Mouse (Mus musculus): ENCODE results near the gene Krt5.
"Not testable (repeated sequence)": the region's sequence is repeated elsewhere in the genome, so short reads cannot be mapped to it uniquely, and the experiment has no call there.

The Krt5 gene

DNA sequence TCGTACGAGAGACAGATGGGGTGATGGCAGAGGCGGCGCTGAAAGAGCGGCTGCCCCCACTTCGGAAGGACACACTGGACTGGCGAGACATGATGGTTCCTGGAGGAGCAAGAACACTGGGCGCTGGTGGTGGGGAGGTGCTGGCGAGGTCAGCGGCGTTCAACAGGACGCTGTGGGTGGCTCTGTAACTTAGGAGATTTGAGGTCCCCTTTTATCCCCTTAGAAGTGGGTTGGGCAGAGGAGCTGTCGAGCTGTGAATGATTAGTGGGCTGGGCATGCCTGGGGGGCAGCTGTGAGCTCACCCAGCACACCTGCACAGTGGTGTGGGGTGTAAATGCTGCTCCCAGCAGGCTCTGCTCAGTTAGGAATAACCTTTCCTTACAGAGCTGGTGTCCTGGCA lies at the start of gene Krt5:
Krt5 (minus strand) TSS at position 179 of the 400 bp plus-strand sequence.
- no peak for DNase-seq (ENCODE audit: low read depth, low spot score)

GRCm38 (mm10) chr15:101742711-101743110 lies 30.0 kb upstream of the Krt5 start, which contains the start of gene Krt71:
TSS of gene Krt71 (minus strand) at chr15:101743109.
- no peak for DNase-seq (ENCODE audit: low read depth, low spot score)

- DNase-seq (ENCODE audit: low read depth, low spot score), result no peak
Measured at GRCm38 (mm10) chr15:101737786-101738185, 25.1 kb upstream of the Krt5 start.

DNA sequence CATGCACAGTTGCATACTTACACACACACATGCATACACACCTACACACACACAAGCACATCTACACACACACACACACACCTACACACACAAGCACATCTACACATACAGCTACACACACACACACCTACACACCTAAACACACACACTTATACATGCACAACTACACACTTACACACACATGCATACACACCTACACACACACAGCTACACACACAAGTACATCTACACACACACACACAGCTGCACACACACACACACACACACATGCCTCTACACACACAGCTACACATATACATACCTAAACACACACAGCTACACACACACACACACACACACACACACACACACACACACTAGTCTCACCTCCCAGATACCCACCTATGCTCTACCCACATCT lies 18.0 kb upstream of the Krt5 start:
- no peak for DNase-seq (ENCODE audit: low read depth, low spot score)

DNA sequence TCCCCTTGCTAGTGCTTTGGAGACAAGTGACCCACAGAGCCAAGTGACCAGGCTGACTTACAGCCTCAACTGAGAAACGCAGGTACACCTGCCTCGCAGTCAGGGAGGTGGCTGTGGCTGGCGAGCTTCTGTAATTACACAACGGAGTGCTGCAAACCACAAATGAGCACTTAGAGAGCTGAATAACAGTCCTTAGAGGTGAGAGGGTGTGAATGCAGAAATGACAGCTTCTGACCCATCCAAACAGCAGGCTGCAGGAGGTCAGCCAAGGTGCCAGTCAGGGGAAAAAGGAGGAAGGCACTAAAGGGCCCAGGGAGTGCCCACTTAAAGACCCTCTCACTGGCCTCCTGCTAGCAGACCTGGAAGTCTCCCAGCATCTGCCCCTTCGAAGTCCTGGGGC lies 12.0 kb upstream of the Krt5 start:
- no peak for DNase-seq (ENCODE audit: low read depth, low spot score)

- DNase-seq (ENCODE audit: low read depth, low spot score), result no peak
Measured at GRCm38 (mm10) chr15:101715831-101716230, 3.1 kb upstream of the Krt5 start.

DNA sequence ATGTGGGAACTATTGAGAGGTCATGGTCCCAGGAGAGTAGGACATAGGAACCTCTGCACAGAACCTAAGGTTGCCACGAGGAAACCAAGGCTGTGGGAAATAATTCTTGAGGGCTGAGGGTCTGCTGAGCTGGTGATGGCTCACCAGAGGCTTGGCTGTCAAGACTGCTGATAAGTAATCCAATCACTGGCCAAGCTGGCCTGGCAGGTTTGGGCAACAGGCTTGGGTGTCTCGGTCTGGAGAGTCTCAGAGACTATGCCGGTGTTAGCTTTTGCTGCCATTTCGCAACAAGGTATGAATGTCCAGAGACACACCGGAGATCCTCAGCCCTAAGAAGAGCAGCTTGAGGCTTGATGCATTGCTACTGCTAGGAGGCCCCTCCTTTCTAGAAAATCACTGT lies 1.7 kb upstream of the Krt5 start:
- no peak for DNase-seq (ENCODE audit: low read depth, low spot score)

GRCm38 (mm10) chr15:101713731-101714130 lies 1.0 kb upstream of the Krt5 start:
- no peak for DNase-seq (ENCODE audit: low read depth, low spot score)

GRCm38 (mm10) chr15:101708683-101709082 lies 4.0 kb downstream of the Krt5 start:
- DNase-seq (ENCODE audit: low read depth, low spot score), result no peak

- DNase-seq (ENCODE audit: low read depth, low spot score), result no peak
Measured at GRCm38 (mm10) chr15:101707454-101707853, 5.2 kb downstream of the Krt5 start.

DNA sequence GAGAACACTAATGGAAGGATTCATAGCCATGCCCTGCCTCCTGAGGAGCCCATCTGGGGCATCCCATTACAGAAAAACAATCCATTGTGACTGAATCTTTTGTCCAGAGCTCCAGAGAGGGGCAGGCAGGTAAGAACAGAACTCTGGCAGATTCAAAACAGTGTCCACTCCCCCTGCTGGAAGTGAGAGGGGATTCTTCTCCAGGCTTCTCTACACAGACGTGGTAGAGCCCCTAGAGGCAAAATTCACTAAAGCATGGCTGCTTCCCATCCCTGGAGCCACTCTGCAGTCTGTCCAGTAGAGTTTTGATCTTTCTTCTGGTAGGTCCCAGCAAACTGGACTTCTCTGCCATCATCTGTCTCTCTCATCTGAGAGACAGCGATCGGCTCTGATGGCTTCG lies 8.6 kb downstream of the Krt5 start:
- no peak for DNase-seq (ENCODE audit: low read depth, low spot score)

- DNase-seq (ENCODE audit: low read depth, low spot score), result no peak
Measured at GRCm38 (mm10) chr15:101702380-101702779, 10.3 kb downstream of the Krt5 start.

DNA sequence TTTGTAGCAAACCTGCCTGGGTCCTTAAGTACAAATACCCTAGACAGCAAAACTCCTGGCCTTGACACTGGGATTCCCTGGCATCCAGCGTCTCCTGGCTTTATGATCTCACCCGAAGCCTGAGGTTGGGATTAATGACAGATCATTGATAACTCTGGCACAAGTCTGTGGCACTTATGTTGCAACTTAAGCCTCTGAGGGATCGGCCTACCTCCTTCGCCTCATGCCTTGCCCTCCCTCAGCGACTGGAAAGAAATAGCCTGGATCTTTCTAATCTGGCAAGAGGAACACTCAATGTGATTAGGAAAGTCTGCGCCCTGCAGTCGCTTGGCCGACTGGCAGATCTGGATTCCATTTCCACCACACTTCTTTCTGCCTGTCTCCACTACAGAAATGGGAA lies 12.8 kb downstream of the Krt5 start:
- DNase-seq (ENCODE audit: low read depth, low spot score), result no peak

DNA sequence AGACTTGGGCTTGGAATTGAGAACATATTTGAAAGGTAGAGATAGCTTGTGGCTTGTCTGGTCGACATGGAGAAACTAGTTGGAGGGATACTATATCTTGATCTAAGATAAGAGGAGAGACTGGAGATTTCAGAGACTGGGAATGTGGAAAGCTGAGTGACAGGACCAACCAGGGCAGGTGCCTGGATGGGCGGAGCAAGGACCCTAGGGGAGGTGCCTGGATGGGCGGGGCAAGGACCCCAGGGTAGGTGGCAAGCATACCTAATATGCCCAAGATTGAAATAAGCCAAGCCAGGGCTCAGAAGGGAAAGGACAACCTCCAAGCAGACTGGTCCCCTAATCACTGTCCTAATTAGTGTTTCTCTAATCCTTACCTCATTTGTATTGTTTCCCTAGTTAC lies 13.5 kb downstream of the Krt5 start:
- no peak for DNase-seq (ENCODE audit: low read depth, low spot score)

DNA sequence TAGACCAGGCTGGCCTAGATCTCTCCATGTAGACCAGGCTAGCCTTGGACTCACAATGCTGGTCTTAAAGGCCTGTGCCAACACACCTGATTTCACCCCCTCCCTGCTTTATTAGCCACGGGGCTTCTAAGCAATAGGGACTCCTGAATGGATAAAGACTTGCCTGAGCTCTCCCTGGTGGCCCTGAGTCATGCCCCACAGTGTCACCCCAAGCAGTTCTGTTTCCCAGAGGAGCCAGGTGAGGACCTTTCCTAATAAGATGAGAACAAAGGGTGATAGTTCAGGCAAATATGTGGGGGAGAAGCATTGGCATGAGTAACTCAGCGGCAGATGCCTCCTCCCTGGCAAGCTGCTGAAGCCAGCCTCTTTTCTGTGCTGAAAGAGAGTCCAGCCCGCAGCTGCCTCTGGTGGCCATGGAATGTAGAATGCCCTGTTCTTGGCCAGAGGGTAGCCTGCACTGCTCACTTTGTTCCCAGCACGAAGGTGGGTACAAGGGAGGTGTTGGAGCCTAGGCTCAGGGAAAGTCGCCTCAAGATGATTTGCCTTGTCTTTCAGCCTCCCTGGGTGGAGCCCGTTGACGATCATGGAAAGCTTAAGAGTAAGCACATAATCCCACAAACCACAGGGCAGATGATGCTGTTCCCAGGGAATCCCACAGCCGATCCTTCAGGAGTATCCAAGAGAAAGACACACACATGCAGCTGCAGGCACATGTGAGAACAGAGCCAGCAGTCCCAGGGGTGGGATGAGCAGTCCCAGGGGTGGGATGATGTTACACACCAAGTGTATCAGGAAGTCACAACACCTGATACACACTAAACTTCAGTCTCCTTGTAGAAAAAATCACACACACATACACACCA lies 15.1 kb downstream of the Krt5 start:
- no peak for DNase-seq (ENCODE audit: low read depth, low spot score)

GRCm38 (mm10) chr15:101694207-101694606 lies 18.5 kb downstream of the Krt5 start, which contains the start of gene Krt6a:
TSS of gene Krt6a (minus strand) at chr15:101694307.
- DNase-seq (ENCODE audit: low read depth, low spot score), result no peak

DNA sequence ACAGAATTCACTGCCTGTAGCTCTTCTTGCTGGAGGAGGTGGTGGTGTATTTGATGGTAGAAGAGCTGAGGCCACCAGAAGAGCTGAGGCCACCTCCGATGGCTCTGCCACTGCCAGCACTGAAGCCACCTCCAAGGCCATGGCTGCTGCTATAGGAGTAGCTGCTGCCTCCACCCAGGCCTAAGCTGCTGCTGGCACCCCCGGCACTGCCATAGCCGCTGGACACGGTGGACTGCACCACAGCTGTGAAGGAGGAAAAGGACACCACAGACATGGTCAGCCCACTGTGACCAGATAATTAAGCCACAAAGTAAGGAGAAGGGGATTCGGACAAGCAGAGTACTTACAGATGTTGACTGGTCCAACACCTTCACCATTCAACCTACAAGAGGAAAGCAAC lies 22.2 kb downstream of the Krt5 start:
- DNase-seq (ENCODE audit: low read depth, low spot score), result not testable (repeated sequence)

DNA sequence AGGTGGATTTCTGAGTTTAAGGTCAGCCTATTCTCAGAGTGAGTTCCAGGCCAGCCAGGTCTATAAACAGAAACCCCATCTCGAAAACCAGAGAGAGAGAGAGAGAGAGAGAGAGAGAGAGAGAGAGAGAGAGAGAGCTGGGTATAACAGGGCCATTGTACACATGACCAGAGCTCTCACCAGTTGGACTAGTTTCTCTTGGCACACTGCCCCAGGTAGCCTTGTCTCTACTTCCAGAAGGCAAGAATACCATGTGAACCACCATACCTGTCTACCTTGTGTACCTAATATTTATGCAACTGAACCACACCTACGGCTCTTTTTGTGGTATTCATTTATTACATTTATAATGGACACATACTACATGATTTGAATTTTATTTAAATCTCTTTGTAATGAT lies 24.5 kb downstream of the Krt5 start:
- no peak for DNase-seq (ENCODE audit: low read depth, low spot score)

DNA sequence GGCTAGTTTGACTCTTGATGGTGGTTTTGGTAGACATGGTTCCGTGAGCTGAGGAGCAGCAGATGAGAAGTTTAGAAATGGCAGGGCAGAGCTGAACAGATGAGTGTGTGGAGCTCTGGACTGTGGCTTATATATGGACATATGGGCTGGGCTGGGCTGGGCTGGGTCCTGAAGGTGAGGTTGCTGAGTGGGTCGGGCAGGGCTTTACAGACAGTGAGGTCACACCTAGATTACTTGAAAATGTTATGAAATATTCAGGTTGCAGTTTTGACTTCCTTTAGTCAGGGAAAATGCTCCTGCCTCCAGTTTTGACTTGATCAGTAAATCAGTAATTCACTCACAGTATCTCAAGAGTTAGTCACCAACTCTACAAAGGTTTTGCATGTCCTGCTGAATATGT lies 32.5 kb downstream of the Krt5 start, which contains the start of gene Krt6b:
Krt6b (minus strand) TSS at position 101 of the 400 bp plus-strand sequence.
- no peak for DNase-seq (ENCODE audit: low read depth, low spot score)

DNA sequence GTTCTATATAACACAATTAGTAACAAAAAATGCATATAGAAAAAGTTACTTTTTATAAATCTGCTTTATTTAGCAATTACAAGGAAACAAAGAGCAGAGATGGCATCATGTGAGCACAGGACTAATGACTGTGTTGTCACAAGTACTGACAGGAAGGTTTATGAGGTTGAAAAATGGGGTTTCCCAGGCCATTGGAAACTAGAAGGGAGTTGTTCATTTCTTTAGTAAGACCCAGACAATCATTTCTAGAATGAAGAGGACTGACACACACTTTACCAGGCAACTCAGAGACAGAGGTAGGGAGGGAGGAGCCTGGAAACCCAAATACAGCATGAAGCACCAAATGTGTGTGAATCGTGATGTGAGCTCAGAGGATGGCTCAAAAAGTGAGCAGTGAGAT lies 36.7 kb downstream of the Krt5 start:
- DNase-seq (ENCODE audit: low read depth, low spot score), result no peak

Measured in brain, embryonic 18.5 days (tissue).